Mouse (Mus musculus) heart, embryonic 12.5 days (tissue): ENCODE results near the gene Ergic3. TPM values are rescaled to one million over a fixed set of nuclear protein-coding genes. Genes with fewer than 3 reads are reported as not detected.

Source experiments
- ATAC-seq: fragments of 200-750 bp; cut with Nextera tagmentation; 2 replicates; pipeline ENCODE4 v1.8.0; 2017; ENCODE audit warnings: moderate TSS enrichment, moderate library complexity; ENCODE audit not compliant: insufficient number of reproducible peaks, low FRiP score
- H3K27ac ChIP-seq: fragments of 300-500 bp; sonication (generic); 2 replicates; pipeline ENCODE4 v1.5.1; 2016; ENCODE audit warnings: mild to moderate bottlenecking, moderate library complexity; ENCODE audit not compliant: poor library complexity, severe bottlenecking
- H3K27me3 ChIP-seq: fragments of 300-500 bp; sonication (generic); replicated peaks from 2 replicates; pipeline ENCODE4 v1.6.1; 2016; ENCODE audit warnings: mild to moderate bottlenecking, moderate library complexity
- H3K36me3 ChIP-seq: fragments of 300-500 bp; sonication (generic); 2 replicates; pipeline ENCODE4 v1.6.1; 2016; ENCODE audit warnings: mild to moderate bottlenecking, moderate library complexity
- H3K4me1 ChIP-seq: fragments of 300-500 bp; sonication (generic); replicated peaks from 2 replicates; pipeline ENCODE4 v1.6.1; 2016; ENCODE audit warnings: mild to moderate bottlenecking
- H3K4me2 ChIP-seq: fragments of 300-500 bp; sonication (generic); 2 replicates; pipeline ENCODE4 v1.6.1; 2016; ENCODE audit warnings: mild to moderate bottlenecking, moderate library complexity
- H3K4me3 ChIP-seq: fragments of 300-500 bp; sonication (generic); 2 replicates; pipeline ENCODE4 v1.5.1; 2016; ENCODE audit warnings: mild to moderate bottlenecking
- H3K9ac ChIP-seq: fragments of 300-500 bp; sonication (generic); 2 replicates; pipeline ENCODE4 v1.6.1; 2016; ENCODE audit warnings: mild to moderate bottlenecking, moderate library complexity
- H3K9me3 ChIP-seq: fragments of 300-500 bp; sonication (generic); replicated peaks from 2 replicates; pipeline ENCODE4 v1.6.1; 2016; ENCODE audit warnings: mild to moderate bottlenecking, moderate library complexity
- WGBS: fragments of 180-500 bp; shearing (Covaris S2); methylation state at CpG from one replicate; pipeline ENCODE4 v1.1.7; 2016; 5-methylcytosine and 5-hydroxymethylcytosine counted together
- polyA plus RNA-seq: library from polyadenylated mRNA; unstranded; fragments of >200 nt; fragmentation: Nextera tagmentation; extraction: Ambion mirVana; gene quantifications from 2 replicates; pipeline ENCODE4 v1.2.1, GENCODE M21; 2016

Ergic3 gene
- polyA plus RNA-seq: 137 and 142 TPM in 2 replicates

GRCm38 (mm10) chr2:156007888-156008532 is at the start of gene Ergic3, which contains the start of gene 6430550D23Rik:
Ergic3 (plus strand) TSS chr2:156008045.
6430550D23Rik (minus strand) TSS chr2:156007977.
- H3K4me3 ChIP-seq: peak within 1 kb of the TSS; percentile 95
- peaks cover 35% of the 10 kb centered on the region for H3K36me3 ChIP-seq
- peak; percentile 99 for ATAC-seq
- no peaks in the 10 kb centered on the region for H3K27me3 ChIP-seq
- H3K4me2 ChIP-seq: peak within 1 kb of the TSS; percentile 86
- WGBS: under 1% methylated on average over 45 of the region's 45 CpGs
- H3K9ac ChIP-seq: peak within 1 kb of the TSS; percentile 90
- peak within 1 kb of the TSS; percentile 79 for H3K27ac ChIP-seq
- H3K9me3 ChIP-seq: peaks cover 5% of the 10 kb centered on the region; the same call in 1 of the 2 replicates
- H3K4me1 ChIP-seq: peaks cover 11% of the 10 kb centered on the region

- H3K27me3 ChIP-seq: no peaks in the 10 kb centered on the region
- H3K27ac ChIP-seq: no peak overlapping the region
- peaks cover 7% of the 10 kb centered on the region; the same call in 1 of the 2 replicates for H3K4me1 ChIP-seq
- ATAC-seq: no peak
- peaks cover 38% of the 10 kb centered on the region for H3K36me3 ChIP-seq
- WGBS: 83% methylated on average over 5 of the region's 5 CpGs
- no peak overlapping the region for H3K4me2 ChIP-seq
- no peaks in the 10 kb centered on the region for H3K9me3 ChIP-seq
- H3K9ac ChIP-seq: no peak overlapping the region
- H3K4me3 ChIP-seq: no peak overlapping the region
Observed at GRCm38 (mm10) chr2:155959981-155960380, 47.9 kb upstream of the Ergic3 start.

- H3K27ac ChIP-seq: no peak overlapping the region
- H3K9me3 ChIP-seq: no peaks in the 10 kb centered on the region
- ATAC-seq: no peak
- peaks cover 54% of the 10 kb centered on the region for H3K36me3 ChIP-seq
- H3K4me2 ChIP-seq: no peak overlapping the region
- H3K4me1 ChIP-seq: peaks cover 7% of the 10 kb centered on the region; the same call in 1 of the 2 replicates
- no peaks in the 10 kb centered on the region for H3K27me3 ChIP-seq
- H3K9ac ChIP-seq: no peak overlapping the region
- 85% methylated on average over 10 of the region's 10 CpGs for WGBS
- H3K4me3 ChIP-seq: no peak overlapping the region
Observed at GRCm38 (mm10) chr2:155961862-155962261, 46.0 kb upstream of the Ergic3 start.

GRCm38 (mm10) chr2:155962991-155963390 is 44.9 kb upstream of the Ergic3 start:
- Histone ChIP-seq H3K4me2 (no peak overlapping the region), H3K4me1 (peaks cover under 1% of the 10 kb centered on the region; the same call in 1 of the 2 replicates), H3K36me3 (peaks cover 65% of the 10 kb centered on the region), H3K4me3 (no peak overlapping the region), H3K9me3 (no peaks in the 10 kb centered on the region), H3K27ac (no peak overlapping the region), H3K27me3 (no peaks in the 10 kb centered on the region), H3K9ac (no peak overlapping the region)
- no peak for ATAC-seq
- WGBS: 40% methylated on average over 1 of the region's 1 CpGs

GRCm38 (mm10) chr2:155973348-155973747 is 34.5 kb upstream of the Ergic3 start:
- Histone ChIP-seq H3K36me3 (peaks cover 89% of the 10 kb centered on the region), H3K9ac (no peak overlapping the region), H3K4me3 (no peak overlapping the region), H3K4me1 (no peaks in the 10 kb centered on the region), H3K27ac (no peak overlapping the region), H3K4me2 (no peak overlapping the region), H3K27me3 (no peaks in the 10 kb centered on the region), H3K9me3 (no peaks in the 10 kb centered on the region)
- WGBS: 80% methylated on average over 6 of the region's 6 CpGs
- no peak for ATAC-seq

- Histone ChIP-seq H3K4me2 (no peak overlapping the region), H3K9ac (no peak overlapping the region), H3K4me3 (no peak overlapping the region), H3K27ac (no peak overlapping the region), H3K9me3 (no peaks in the 10 kb centered on the region), H3K36me3 (peaks cover 85% of the 10 kb centered on the region), H3K27me3 (no peaks in the 10 kb centered on the region), H3K4me1 (no peaks in the 10 kb centered on the region)
- no peak for ATAC-seq
- WGBS: 84% methylated on average over 14 of the region's 14 CpGs
Observed at GRCm38 (mm10) chr2:155974087-155974731, 33.6 kb upstream of the Ergic3 start.

- H3K9ac ChIP-seq: no peak overlapping the region
- ATAC-seq: peak; percentile 48; the same call in 1 of the 2 replicates
- H3K36me3 ChIP-seq: peaks cover 88% of the 10 kb centered on the region
- H3K9me3 ChIP-seq: no peaks in the 10 kb centered on the region
- H3K4me2 ChIP-seq: no peak overlapping the region
- H3K4me1 ChIP-seq: no peaks in the 10 kb centered on the region
- no peak overlapping the region for H3K27ac ChIP-seq
- no peaks in the 10 kb centered on the region for H3K27me3 ChIP-seq
- 70% methylated on average over 5 of the region's 5 CpGs for WGBS
- H3K4me3 ChIP-seq: no peak overlapping the region
Observed at GRCm38 (mm10) chr2:155979328-155979991, 28.4 kb upstream of the Ergic3 start.

GRCm38 (mm10) chr2:155985776-155986175 is 22.1 kb upstream of the Ergic3 start:
- no peak for ATAC-seq
- no peak overlapping the region for H3K27ac ChIP-seq
- no peak overlapping the region for H3K4me3 ChIP-seq
- H3K9ac ChIP-seq: no peak overlapping the region
- 87% methylated on average over 7 of the region's 7 CpGs for WGBS
- peaks cover 8% of the 10 kb centered on the region for H3K4me1 ChIP-seq
- H3K9me3 ChIP-seq: no peaks in the 10 kb centered on the region
- no peak overlapping the region for H3K4me2 ChIP-seq
- H3K27me3 ChIP-seq: no peaks in the 10 kb centered on the region
- H3K36me3 ChIP-seq: peaks cover 92% of the 10 kb centered on the region

GRCm38 (mm10) chr2:155987131-155987530 is 20.7 kb upstream of the Ergic3 start:
- Histone ChIP-seq H3K4me2 (no peak overlapping the region), H3K36me3 (peaks cover 94% of the 10 kb centered on the region), H3K4me3 (no peak overlapping the region), H3K27me3 (no peaks in the 10 kb centered on the region), H3K27ac (no peak overlapping the region), H3K9me3 (no peaks in the 10 kb centered on the region), H3K9ac (no peak overlapping the region), H3K4me1 (peaks cover 8% of the 10 kb centered on the region)
- 92% methylated on average over 6 of the region's 6 CpGs for WGBS
- no peak for ATAC-seq

- Histone ChIP-seq H3K9ac (no peak overlapping the region), H3K9me3 (no peaks in the 10 kb centered on the region), H3K36me3 (peaks cover 94% of the 10 kb centered on the region), H3K4me3 (no peak overlapping the region), H3K27me3 (no peaks in the 10 kb centered on the region), H3K4me1 (peaks cover 8% of the 10 kb centered on the region), H3K27ac (no peak overlapping the region), H3K4me2 (peak overlapping the region; percentile 29; the same call in 1 of the 2 replicates)
- 16% methylated on average over 4 of the region's 4 CpGs for WGBS
- peak; percentile 65 for ATAC-seq
Observed at GRCm38 (mm10) chr2:155989085-155989484, 18.8 kb upstream of the Ergic3 start.

- H3K9ac ChIP-seq: 0 out of 2 replicates have a peak overlapping the region, but pooled peaks have one; percentile 9
- no peak for ATAC-seq
Observed at GRCm38 (mm10) chr2:155991151-155991550, 16.7 kb upstream of the Ergic3 start.

More at GRCm38 (mm10) chr2:155991151-155991550, 16.7 kb upstream of the Ergic3 start:
- H3K4me1 ChIP-seq: peaks cover 8% of the 10 kb centered on the region
- H3K9me3 ChIP-seq: no peaks in the 10 kb centered on the region
- no peak overlapping the region for H3K4me3 ChIP-seq
- no peak overlapping the region for H3K27ac ChIP-seq
- WGBS: 75% methylated on average over 10 of the region's 10 CpGs
- H3K4me2 ChIP-seq: no peak overlapping the region
- H3K27me3 ChIP-seq: no peaks in the 10 kb centered on the region
- peaks cover 94% of the 10 kb centered on the region for H3K36me3 ChIP-seq
